ENCODE assay signal across 22 mouse cellular contexts in genomic region chrX:71226881-71227280, GRCm38 (mm10). TPM values are rescaled to one million over a fixed set of nuclear protein-coding genes. Genes with fewer than 3 reads are reported as not detected.
A peak's percentile ranks its signal among the peaks of the same experiment; 100 is the strongest.
DNase-seq lines count a peak whose midpoint lies in the region; ATAC-seq and TF ChIP-seq lines count a peak whose summit lies in the region.
"Had no signal": no experiment of that assay in that cellular context is flagged by ENCODE, and none has a peak within 500 bp of the region (broad histone marks: within the 10 kb centered on the region; RNA-seq: fewer than 3 reads in every experiment).

No protein-coding gene starts in this region.

- no peaks in the 10 kb centered on the region for H3K9me3 ChIP-seq in CH12.LX (replicated peaks; ENCODE audit: low read length)
- no peaks in the 10 kb centered on the region for H3K9me3 ChIP-seq in intestine, embryonic 16.5 days (ENCODE audit: control insufficient read depth, low read length)
- no peaks in the 10 kb centered on the region for H3K9me3 ChIP-seq in heart, embryonic 12.5 days (replicated peaks)
- H3K9me3 ChIP-seq: embryonic facial prominence, embryonic 10.5 days; embryonic facial prominence, embryonic 12.5 days; forebrain, embryonic 13.5 days; forebrain, embryonic 15.5 days had no signal

- in situ Hi-C loops in CH12.LX (cut with MboI; ENCODE audit: low pct_ligation_motif_present, low pct_unique_long_range_greater_than_20kb, low sequenced_read_pairs): no loop called here

- H3K4me1 ChIP-seq in CH12.LX (ENCODE audit: control insufficient read depth in 1 of 2, insufficient read depth in 2 of 2): peaks cover 0 to 13% of the 10 kb centered on the region in 2 experiments; a peak in 2 of 4 replicates
- H3K4me1 ChIP-seq in intestine, embryonic 16.5 days (ENCODE audit: control insufficient read depth, insufficient read depth, low read length): no peaks in the 10 kb centered on the region
- no peaks in the 10 kb centered on the region for H3K4me1 ChIP-seq in heart, embryonic 12.5 days (replicated peaks)
- H3K4me1 ChIP-seq: embryonic facial prominence, embryonic 10.5 days; embryonic facial prominence, embryonic 12.5 days; forebrain, embryonic 13.5 days; forebrain, embryonic 15.5 days had no signal

- DNase-seq in CH12.LX (ENCODE audit: extremely low read depth): no peak
- peak; percentile 14 for DNase-seq in splenic B cell, adult 2 months (ENCODE audit: low read depth, low spot score)
- DNase-seq in lung, postnatal 25 days (ENCODE audit: low spot score): no peak
- DNase-seq: adrenal gland, adult 2 months; adrenal gland, postnatal 10 days; adrenal gland, postnatal 25 days; B cell, adult 2 months; cerebellum, adult 11 months; cerebellum, adult 18-20 months; cerebellum, adult 8-10 months; cerebellum, adult 9-11 months; cerebellum, postnatal 14 days; cerebellum, postnatal 36 days; forebrain, postnatal 0 days had no signal

- TF ChIP-seq CTCF in CH12.LX (conservative IDR thresholded peaks at IDR 0.05 in 1 of 2, IDR thresholded peaks at IDR 0.05 in 1 of 2; ENCODE audit: low read depth in 2 of 2, low read length in 2 of 2): no peak

- no peak overlapping the region for H3K4me3 ChIP-seq in CH12.LX (replicated peaks in 1 of 3; ENCODE audit: low read depth in 2 of 3, low read length in 2 of 3, poor library complexity in 1 of 3)
- no peak overlapping the region for H3K4me3 ChIP-seq in intestine, embryonic 16.5 days (ENCODE audit: low read length)
- no peak overlapping the region for H3K4me3 ChIP-seq in heart, embryonic 12.5 days
- H3K4me3 ChIP-seq: embryonic facial prominence, embryonic 10.5 days; embryonic facial prominence, embryonic 12.5 days; forebrain, embryonic 13.5 days; forebrain, embryonic 15.5 days had no signal

- dilution Hi-C loops in CH12.LX (cut with MboI; ENCODE audit: extremely low pct_ligation_motif_present, extremely low pct_unique_long_range_greater_than_20kb, low sequenced_read_pairs): no loop called here

- no peaks in the 10 kb centered on the region for H3K27me3 ChIP-seq in CH12.LX (replicated peaks)
- H3K27me3 ChIP-seq in splenic B cell, adult 2 months (ENCODE audit: control insufficient read depth, insufficient read depth, low read length, poor library complexity, severe bottlenecking): no peaks in the 10 kb centered on the region
- no peaks in the 10 kb centered on the region for H3K27me3 ChIP-seq in intestine, embryonic 16.5 days (replicated peaks; ENCODE audit: control insufficient read depth, insufficient read depth, low read length)
- no peaks in the 10 kb centered on the region for H3K27me3 ChIP-seq in heart, embryonic 12.5 days (replicated peaks)
- H3K27me3 ChIP-seq: embryonic facial prominence, embryonic 12.5 days; forebrain, embryonic 13.5 days; forebrain, embryonic 15.5 days had no signal

- WGBS in intestine, embryonic 16.5 days: 68% methylated on average over 5 of the region's 5 CpGs
- 79% methylated on average over 5 of the region's 5 CpGs for WGBS in heart, embryonic 12.5 days

- H3K9ac ChIP-seq in CH12.LX (ENCODE audit: insufficient read depth, low read depth): no peak overlapping the region
- H3K9ac ChIP-seq in intestine, embryonic 16.5 days (ENCODE audit: low read depth, low read length): no peak overlapping the region
- H3K9ac ChIP-seq in heart, embryonic 12.5 days: no peak overlapping the region
- H3K9ac ChIP-seq: embryonic facial prominence, embryonic 12.5 days; forebrain, embryonic 13.5 days; forebrain, embryonic 15.5 days; forebrain, postnatal 0 days had no signal

- no peak for TF ChIP-seq EP300 in CH12.LX (IDR thresholded peaks at IDR 0.05; ENCODE audit: low read length)

- ATAC-seq in granulocyte monocyte progenitor cell, adult 5-6 weeks (replicated peaks; ENCODE audit: poor library complexity, severe bottlenecking): peak; percentile 60
- ATAC-seq in intestine, embryonic 16.5 days: no peak
- ATAC-seq in heart, embryonic 12.5 days (ENCODE audit: insufficient number of reproducible peaks, low FRiP score): no peak
- ATAC-seq: CD4-positive, CD25-positive, alpha-beta regulatory T cell, adult 4 months; forebrain, embryonic 13.5 days; forebrain, embryonic 15.5 days; forebrain, postnatal 0 days had no signal

- no peak overlapping the region for H3K4me2 ChIP-seq in CH12.LX (ENCODE audit: insufficient read depth, low read depth, poor library complexity, severe bottlenecking)
- H3K4me2 ChIP-seq in intestine, embryonic 16.5 days (ENCODE audit: low read depth, low read length): no peak overlapping the region
- no peak overlapping the region for H3K4me2 ChIP-seq in heart, embryonic 12.5 days
- H3K4me2 ChIP-seq: embryonic facial prominence, embryonic 12.5 days; forebrain, embryonic 13.5 days; forebrain, embryonic 15.5 days had no signal

- H3K79me2 ChIP-seq in CH12.LX (replicated peaks; ENCODE audit: control insufficient read depth, extremely low read depth, insufficient read depth, poor library complexity, severe bottlenecking): no peaks in the 10 kb centered on the region

- no peak overlapping the region for H3K27ac ChIP-seq in CH12.LX (ENCODE audit: insufficient read depth, low read depth)
- no peak overlapping the region for H3K27ac ChIP-seq in intestine, embryonic 16.5 days (ENCODE audit: low read length)
- no peak overlapping the region for H3K27ac ChIP-seq in heart, embryonic 12.5 days (ENCODE audit: poor library complexity, severe bottlenecking)
- H3K27ac ChIP-seq: embryonic facial prominence, embryonic 10.5 days; embryonic facial prominence, embryonic 12.5 days; forebrain, embryonic 13.5 days; forebrain, embryonic 15.5 days had no signal

- no peaks in the 10 kb centered on the region for H3K36me3 ChIP-seq in CH12.LX (replicated peaks in 1 of 2; ENCODE audit: control insufficient read depth in 1 of 2, insufficient read depth in 1 of 2, low read length in 1 of 2)
- no peaks in the 10 kb centered on the region for H3K36me3 ChIP-seq in splenic B cell, adult 2 months (ENCODE audit: control insufficient read depth, insufficient read depth, low read length, poor library complexity, severe bottlenecking)
- H3K36me3 ChIP-seq in intestine, embryonic 16.5 days (ENCODE audit: control insufficient read depth, insufficient read depth, low read length): no peaks in the 10 kb centered on the region
- H3K36me3 ChIP-seq in heart, embryonic 12.5 days: no peaks in the 10 kb centered on the region
- H3K36me3 ChIP-seq: embryonic facial prominence, embryonic 10.5 days; embryonic facial prominence, embryonic 12.5 days; forebrain, embryonic 15.5 days had no signal

- TF ChIP-seq RAD21 in CH12.LX (IDR thresholded peaks at IDR 0.05; ENCODE audit: low read depth, low read length): no peak

- no peak for TF ChIP-seq POLR2A in CH12.LX (IDR thresholded peaks at IDR 0.05; ENCODE audit: low read depth, low read length)

TF ChIP-seq in CH12.LX, 34 proteins besides CTCF, POLR2A, EP300 and RAD21:
- TF ChIP-seq BHLHE40 (IDR thresholded peaks at IDR 0.05; ENCODE audit: low read depth, low read length) (peak; percentile 78), SMC3 (IDR thresholded peaks at IDR 0.05; ENCODE audit: low read depth, low read length) (no peak), NELFE (IDR thresholded peaks at IDR 0.05; ENCODE audit: low read depth, low read length) (no peak)
TF ChIP-seq in CH12.LX: peak in this region for 1.

RNA-seq across cellular contexts. Expression of gene Mtm1, which starts 16.3 kb away (rescaled TPM):
- total RNA-seq in CH12.LX (2012; rRNA removed): 2.0 and 2.2 TPM in 2 replicates
- 4.7 and 5.7 TPM in 2 replicates for total RNA-seq in CH12.LX (2014; rRNA removed)
- 3.5 TPM in 2 replicates for polyA plus RNA-seq in CH12.LX (2012; ENCODE audit: insufficient read length, low read depth)
- 26.0 and 28.3 TPM in 2 replicates for total RNA-seq in granulocyte monocyte progenitor cell, adult 5-6 weeks (2014; fragmentation: Nextera tagmentation)
- total RNA-seq in granulocyte monocyte progenitor cell, adult 5-6 weeks (2017): 28.8 and 43.0 TPM in 2 replicates
- 13.3 and 15.2 TPM in 2 replicates for polyA plus RNA-seq in intestine, embryonic 16.5 days (2015; fragmentation: Nextera tagmentation; extraction: Ambion mirVana)
- polyA plus RNA-seq in heart, embryonic 12.5 days (2016; fragmentation: Nextera tagmentation; extraction: Ambion mirVana): 4.5 TPM in 2 replicates
